Mouse (Mus musculus) olfactory bulb, adult 2 months (tissue): ENCODE measurements around the gene Smarcd2.

ENCODE experiments used
- CTCF ChIP-seq: fragments of 200-500 bp; IDR thresholded peaks from 2 replicates; pipeline ENCODE4 v1.5.1; 2012; ENCODE audit warnings: low read depth, mild to moderate bottlenecking, low read length, moderate library complexity; ENCODE audit not compliant: insufficient read depth
- POLR2A ChIP-seq: fragments of 200-500 bp; IDR thresholded peaks from 2 replicates; pipeline ENCODE4 v1.6.1; 2012; ENCODE audit warnings: mild to moderate bottlenecking, low read depth, low read length, moderate library complexity; ENCODE audit not compliant: insufficient read depth

DNA sequence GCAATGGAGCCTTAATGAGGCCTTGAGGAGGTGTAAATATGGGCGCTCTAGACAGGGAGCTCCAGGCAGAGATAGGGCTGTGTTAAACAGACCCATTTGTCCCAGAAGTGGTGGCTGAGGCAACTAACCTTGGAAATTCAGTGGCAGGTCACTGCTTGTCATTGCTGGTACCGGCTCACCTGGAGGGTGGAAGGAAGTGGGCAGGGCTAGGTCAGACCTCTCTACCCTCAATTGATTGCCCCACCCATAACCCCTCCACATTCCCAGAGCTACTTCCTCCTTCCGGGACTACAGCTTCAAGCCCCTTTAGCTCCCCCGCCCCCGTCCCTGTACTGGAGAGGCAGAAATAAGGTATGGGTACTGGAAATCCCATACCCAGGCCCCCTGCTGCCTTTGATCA, 40.8 kb upstream of the Smarcd2 start:
- TF ChIP-seq CTCF (no peak), POLR2A (no peak)
